Mouse (Mus musculus) stomach, embryonic 14.5 days (tissue): Measurements from ENCODE around the gene Srp72. TPM values are rescaled to one million over a fixed set of nuclear protein-coding genes. Genes with fewer than 3 reads are reported as not detected.
"Not testable (repeated sequence)": the region's sequence is repeated elsewhere in the genome, so short reads cannot be mapped to it uniquely, and the experiment has no call there.

Experiments used
- ATAC-seq: fragments of 200-750 bp; cut with Nextera tagmentation; 2 replicates; pipeline ENCODE4 v1.8.0; 2017; ENCODE audit warnings: low read depth, moderate TSS enrichment; ENCODE audit not compliant: insufficient number of reproducible peaks, insufficient read depth, low FRiP score
- H3K27ac ChIP-seq: fragments of 300-500 bp; sonication (generic); 2 replicates; pipeline ENCODE4 v1.5.1; 2014; ENCODE audit warnings: mild to moderate bottlenecking, low read length, moderate library complexity, mixed read lengths
- H3K27me3 ChIP-seq: fragments of 300-500 bp; sonication (generic); 2 replicates; pipeline ENCODE4 v1.6.1; 2014; ENCODE audit warnings: low read length, control low read depth, mixed read lengths; ENCODE audit not compliant: control insufficient read depth, insufficient read depth
- H3K36me3 ChIP-seq: fragments of 300-500 bp; sonication (generic); 2 replicates; pipeline ENCODE4 v1.6.1; 2014; ENCODE audit warnings: mild to moderate bottlenecking, control low read depth, low read length, moderate library complexity, mixed read lengths; ENCODE audit not compliant: control insufficient read depth, insufficient read depth
- H3K4me1 ChIP-seq: fragments of 300-500 bp; sonication (generic); 2 replicates; pipeline ENCODE4 v1.6.1; 2014; ENCODE audit warnings: low read length, control low read depth, mixed read lengths; ENCODE audit not compliant: control insufficient read depth, insufficient read depth
- H3K4me2 ChIP-seq: fragments of 300-500 bp; sonication (generic); replicated peaks from 2 replicates; pipeline ENCODE4 v1.6.1; 2014; ENCODE audit warnings: low read depth, low read length, control low read depth
- H3K4me3 ChIP-seq: fragments of 300-500 bp; sonication (generic); 2 replicates; pipeline ENCODE4 v1.5.1; 2014; ENCODE audit warnings: low read depth, low read length, control low read depth
- H3K9ac ChIP-seq: fragments of 300-500 bp; sonication (generic); replicated peaks from 2 replicates; pipeline ENCODE4 v1.6.1; 2014; ENCODE audit warnings: low read depth, mild to moderate bottlenecking, control low read depth, low read length, moderate library complexity, mixed read lengths
- H3K9me3 ChIP-seq: fragments of 300-500 bp; sonication (generic); 2 replicates; pipeline ENCODE4 v1.6.1; 2016; ENCODE audit warnings: low read depth, low read length, control low read depth; ENCODE audit not compliant: control insufficient read depth
- WGBS: fragments of 180-500 bp; shearing (Covaris S2); extraction: QIAGEN DNeasy Blood & Tissue Kit; methylation state at CpG from one replicate; pipeline ENCODE4 v1.1.7; 2014; 5-methylcytosine and 5-hydroxymethylcytosine counted together
- polyA plus RNA-seq: library from polyadenylated mRNA; unstranded; fragments of >200 nt; fragmentation: Nextera tagmentation; extraction: Ambion mirVana; gene quantifications from 2 replicates; pipeline ENCODE4 v1.2.1, GENCODE M21; 2014

The Srp72 gene
- polyA plus RNA-seq, 1 experiment from 2014 or later, result 113 TPM

DNA sequence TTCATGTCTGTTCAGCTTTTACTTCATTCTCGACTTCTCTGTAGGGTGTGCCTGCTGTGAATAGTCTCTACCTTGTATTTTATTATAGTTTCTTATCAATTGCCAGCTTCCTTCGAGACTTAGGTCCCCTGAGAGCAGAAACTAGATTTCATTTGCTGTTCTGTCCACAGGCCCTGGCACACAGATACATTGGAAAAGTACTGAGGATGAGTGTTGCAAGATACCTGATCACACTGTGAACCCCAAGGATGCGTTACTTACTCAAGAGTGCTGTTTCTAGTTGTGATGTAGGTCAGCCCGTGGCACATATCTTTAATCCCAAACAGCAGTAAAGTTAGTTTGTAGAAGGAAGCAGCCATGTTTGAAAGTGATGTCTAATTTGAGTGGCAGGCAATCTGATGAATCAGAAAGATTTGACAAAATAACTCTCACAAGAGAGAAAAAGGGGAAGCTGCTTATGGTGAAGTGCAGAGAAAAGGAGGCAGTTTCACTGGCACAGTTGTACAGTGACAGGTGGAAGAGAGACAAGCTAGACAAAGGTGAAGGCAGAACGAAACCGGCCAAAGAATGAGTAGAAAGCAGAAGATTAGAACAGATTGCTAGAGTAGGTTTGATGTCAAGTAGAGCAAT, 20.1 kb upstream of the Srp72 start:
- Histone ChIP-seq H3K4me2 (no peak overlapping the region), H3K4me1 (peaks cover 14% of the 10 kb centered on the region; the same call in 1 of the 2 replicates), H3K4me3 (no peak overlapping the region), H3K36me3 (peaks cover 37% of the 10 kb centered on the region), H3K9ac (no peak overlapping the region), H3K9me3 (no peaks in the 10 kb centered on the region), H3K27me3 (no peaks in the 10 kb centered on the region), H3K27ac (no peak overlapping the region)
- 83% methylated on average over 6 of the region's 6 CpGs for WGBS
- no peak for ATAC-seq

- Histone ChIP-seq H3K4me2 (no peak overlapping the region), H3K9me3 (no peaks in the 10 kb centered on the region), H3K9ac (no peak overlapping the region), H3K27me3 (no peaks in the 10 kb centered on the region), H3K36me3 (peaks cover 45% of the 10 kb centered on the region), H3K27ac (no peak overlapping the region), H3K4me3 (no peak overlapping the region), H3K4me1 (peaks cover 8% of the 10 kb centered on the region; the same call in 1 of the 2 replicates)
- no peak for ATAC-seq
- 63% methylated on average over 4 of the region's 4 CpGs for WGBS
Measured at GRCm38 (mm10) chr5:76955474-76955873, 19.0 kb upstream of the Srp72 start.

- Histone ChIP-seq H3K36me3 (peaks cover 64% of the 10 kb centered on the region), H3K4me3 (no peak overlapping the region), H3K4me1 (0 out of 2 replicates have a peak, but pooled peaks cover 4% of the 10 kb centered on the region), H3K27ac (no peak overlapping the region), H3K4me2 (no peak overlapping the region), H3K27me3 (no peaks in the 10 kb centered on the region), H3K9me3 (no peaks in the 10 kb centered on the region), H3K9ac (no peak overlapping the region)
- no peak for ATAC-seq
- 95% methylated on average over 1 of the region's 1 CpGs for WGBS
Measured at GRCm38 (mm10) chr5:76957954-76958353, 16.5 kb upstream of the Srp72 start.

DNA sequence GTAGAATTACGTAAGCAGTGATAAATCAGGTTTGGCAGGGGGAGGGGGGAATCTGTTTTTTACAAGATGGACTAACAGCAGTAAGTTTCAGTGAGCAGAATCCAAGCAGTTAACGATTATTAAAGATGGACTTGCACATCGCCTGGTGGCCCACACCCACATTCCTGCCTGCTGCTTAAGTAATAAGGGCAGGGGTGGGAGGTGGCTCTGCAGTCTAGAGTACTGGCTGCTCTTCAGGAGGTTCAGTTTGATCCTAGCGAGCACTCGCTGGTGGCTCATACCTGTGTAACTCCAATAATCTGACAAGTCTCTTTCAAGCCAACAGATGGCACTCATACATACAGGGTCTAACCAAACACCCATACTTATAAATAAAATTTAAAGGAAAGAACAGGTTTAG, 14.9 kb upstream of the Srp72 start:
- Histone ChIP-seq H3K36me3 (peaks cover 70% of the 10 kb centered on the region), H3K27me3 (no peaks in the 10 kb centered on the region), H3K4me2 (no peak overlapping the region), H3K9me3 (no peaks in the 10 kb centered on the region), H3K4me3 (no peak overlapping the region), H3K4me1 (no peaks in the 10 kb centered on the region), H3K27ac (no peak overlapping the region), H3K9ac (no peak overlapping the region)
- no peak for ATAC-seq
- WGBS, result 80% methylated on average over 5 of the region's 5 CpGs

DNA sequence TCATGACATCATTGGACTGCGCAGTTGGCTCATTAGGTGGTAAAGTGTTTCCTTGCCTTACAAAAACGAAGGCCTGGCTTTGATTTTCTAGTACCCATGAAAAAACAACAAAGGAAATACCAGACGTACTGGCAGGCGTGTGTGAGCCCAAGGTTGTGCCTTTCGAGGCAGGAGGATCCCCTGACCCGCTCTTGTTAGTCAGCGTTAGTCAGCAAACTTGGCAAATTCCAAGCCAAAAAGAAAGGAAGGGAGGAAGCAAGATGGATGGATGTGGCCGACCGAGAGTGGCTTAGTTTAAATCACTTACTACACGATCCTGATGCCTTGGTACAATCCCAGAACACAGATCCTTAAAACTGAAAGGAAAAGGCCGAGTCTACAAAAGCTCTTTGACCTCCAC, 11.9 kb upstream of the Srp72 start:
- WGBS, result 83% methylated on average over 11 of the region's 11 CpGs
- H3K4me3 ChIP-seq, result no peak overlapping the region
- H3K36me3 ChIP-seq, result peaks cover 70% of the 10 kb centered on the region
- no peaks in the 10 kb centered on the region for H3K4me1 ChIP-seq
- H3K4me2 ChIP-seq, result no peak overlapping the region
- H3K27me3 ChIP-seq, result no peaks in the 10 kb centered on the region
- H3K9me3 ChIP-seq, result no peaks in the 10 kb centered on the region
- H3K9ac ChIP-seq, result no peak overlapping the region
- ATAC-seq, result no peak
- H3K27ac ChIP-seq, result no peak overlapping the region

GRCm38 (mm10) chr5:76964651-76965050, 9.8 kb upstream of the Srp72 start:
- H3K36me3 ChIP-seq, result peaks cover 72% of the 10 kb centered on the region
- H3K4me2 ChIP-seq, result no peak overlapping the region
- no peaks in the 10 kb centered on the region for H3K27me3 ChIP-seq
- no peak overlapping the region for H3K27ac ChIP-seq
- no peak overlapping the region for H3K4me3 ChIP-seq
- H3K9ac ChIP-seq, result no peak overlapping the region
- no peak for ATAC-seq
- 92% methylated on average over 3 of the region's 3 CpGs for WGBS
- H3K9me3 ChIP-seq, result no peaks in the 10 kb centered on the region
- H3K4me1 ChIP-seq, result no peaks in the 10 kb centered on the region

DNA sequence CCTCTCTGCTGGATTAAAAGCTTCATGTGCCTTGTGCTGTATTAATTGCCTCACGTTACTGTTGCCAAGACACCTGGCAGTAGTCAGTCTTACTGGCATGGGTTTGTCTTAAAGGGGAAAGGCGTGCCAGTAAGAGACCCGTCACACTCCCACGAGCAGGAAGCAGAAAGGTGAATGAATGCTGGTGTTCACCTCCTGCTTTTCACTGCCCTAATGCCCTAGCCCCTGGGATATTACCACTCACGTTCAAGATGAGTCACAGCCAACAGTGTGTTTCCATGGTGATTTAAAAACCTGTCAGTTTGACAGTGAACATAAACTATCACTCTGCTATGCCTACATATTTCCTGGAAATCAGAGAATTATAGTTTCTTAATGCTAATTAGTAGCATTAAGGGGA, 5.2 kb upstream of the Srp72 start:
- 59% methylated on average over 5 of the region's 5 CpGs for WGBS
- Histone ChIP-seq H3K27me3 (no peaks in the 10 kb centered on the region), H3K9me3 (no peaks in the 10 kb centered on the region), H3K27ac (no peak overlapping the region), H3K4me1 (peaks cover 5% of the 10 kb centered on the region; the same call in 1 of the 2 replicates), H3K4me3 (no peak overlapping the region), H3K36me3 (peaks cover 44% of the 10 kb centered on the region), H3K9ac (no peak overlapping the region), H3K4me2 (no peak overlapping the region)
- ATAC-seq, result no peak

DNA sequence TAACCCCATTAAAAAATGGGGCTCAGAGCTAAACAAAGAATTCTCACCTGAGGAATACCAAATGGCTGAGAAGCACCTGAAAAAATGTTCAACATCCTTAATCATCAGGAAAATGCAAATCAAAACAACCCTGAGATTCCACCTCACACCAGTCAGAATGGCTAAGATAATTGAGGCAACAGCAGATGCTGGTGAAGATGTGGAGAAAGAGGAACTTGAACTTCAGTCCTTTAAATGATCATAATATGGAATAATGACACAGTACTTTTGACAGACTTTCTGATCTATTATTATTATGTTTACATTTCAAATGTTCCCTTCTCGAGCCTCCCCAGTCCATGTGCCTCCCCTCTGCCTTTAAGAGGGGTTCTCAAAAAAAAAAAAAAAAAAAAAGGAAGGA, 3.4 kb upstream of the Srp72 start:
- not testable (repeated sequence) for H3K9ac ChIP-seq, H3K4me2 ChIP-seq, H3K27ac ChIP-seq, ATAC-seq, H3K27me3 ChIP-seq, H3K4me1 ChIP-seq, H3K4me3 ChIP-seq, H3K9me3 ChIP-seq
- H3K36me3 ChIP-seq, result peaks cover 33% of the 10 kb centered on the region
- 38% methylated on average over 1 of the region's 1 CpGs for WGBS

DNA sequence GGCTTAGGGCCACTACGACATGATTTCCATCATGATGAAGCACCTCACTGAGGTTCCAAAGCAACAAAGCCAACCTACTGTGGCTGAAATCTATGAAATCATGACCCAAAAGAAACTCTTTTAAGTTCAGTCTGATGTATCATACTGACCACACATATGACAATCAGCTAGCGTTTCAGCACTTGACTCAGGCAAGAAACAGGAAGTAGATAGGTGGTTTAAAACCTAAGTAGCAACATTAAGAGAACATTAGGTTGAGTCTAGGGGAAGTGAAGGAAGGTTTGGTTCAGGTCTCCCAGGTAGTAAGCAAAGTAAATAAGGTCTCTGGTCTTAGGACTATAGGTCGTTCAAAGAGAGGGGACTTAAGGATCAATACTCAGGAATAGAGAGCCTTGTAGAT, 995 bp upstream of the Srp72 start:
- peak overlapping the region; percentile 55; the same call in 1 of the 2 replicates for H3K9ac ChIP-seq
- 71% methylated on average over 3 of the region's 3 CpGs for WGBS
- H3K27ac ChIP-seq, result no peak overlapping the region
- peaks cover 22% of the 10 kb centered on the region for H3K36me3 ChIP-seq
- ATAC-seq, result no peak
- peaks cover 5% of the 10 kb centered on the region; the same call in 1 of the 2 replicates for H3K4me1 ChIP-seq
- H3K4me3 ChIP-seq, result peak overlapping the region; percentile 89; the same call in 1 of the 2 replicates
- peak overlapping the region; percentile 77 for H3K4me2 ChIP-seq
- no peaks in the 10 kb centered on the region for H3K9me3 ChIP-seq
- H3K27me3 ChIP-seq, result no peaks in the 10 kb centered on the region
